Mouse (Mus musculus) testis, adult 2 months (tissue): ENCODE measurements at regions not wholly inside any gene's neighbourhood (a gene's known extent, or its start where the extent isn't known, plus 50 kb on each side); places are given as distances from the start of the nearest gene placed in this dataset.

Experiments
- H3K27ac ChIP-seq: fragments of 200-500 bp; 2 replicates; pipeline ENCODE4 v1.5.1; 2012; ENCODE audit warnings: low read depth, low read length; ENCODE audit not compliant: control insufficient read depth, insufficient read depth
- H3K27me3 ChIP-seq: fragments of 200-500 bp; 2 replicates; pipeline ENCODE4 v1.6.1; 2012; ENCODE audit warnings: mild to moderate bottlenecking, low read length, moderate library complexity; ENCODE audit not compliant: control insufficient read depth, insufficient read depth
- H3K36me3 ChIP-seq: fragments of 200-500 bp; 2 replicates; pipeline ENCODE4 v1.6.1; 2012; ENCODE audit warnings: mild to moderate bottlenecking, low read length; ENCODE audit not compliant: control insufficient read depth, insufficient read depth
- H3K4me1 ChIP-seq: fragments of 200-500 bp; 2 replicates; pipeline ENCODE4 v1.6.1; 2012; ENCODE audit warnings: low read length; ENCODE audit not compliant: control insufficient read depth, insufficient read depth
- H3K4me3 ChIP-seq: fragments of 200-500 bp; 2 replicates; pipeline ENCODE4 v1.5.1; 2012; ENCODE audit warnings: low read depth, mild to moderate bottlenecking, low read length, moderate library complexity, mixed read lengths; ENCODE audit not compliant: control insufficient read depth
- CTCF ChIP-seq: fragments of 200-500 bp; IDR thresholded peaks from 2 replicates; pipeline ENCODE4 v1.5.1; 2012; ENCODE audit warnings: low read depth, mild to moderate bottlenecking, inconsistent platforms, low read length, moderate library complexity; ENCODE audit not compliant: control insufficient read depth, insufficient read depth, insufficient replicate concordance
- POLR2A ChIP-seq: fragments of 200-500 bp; IDR thresholded peaks from 2 replicates; pipeline ENCODE4 v1.6.1; 2012; ENCODE audit warnings: low read depth, mild to moderate bottlenecking, inconsistent platforms, low read length, moderate library complexity; ENCODE audit not compliant: control insufficient read depth

GRCm38 (mm10) chr10:51941192-51941591 is 81.1 kb upstream of the Vgll2 start:
- no peak overlapping the region for H3K27ac ChIP-seq
- no peaks in the 10 kb centered on the region for H3K4me1 ChIP-seq
- H3K4me3 ChIP-seq, result no peak overlapping the region
- TF ChIP-seq CTCF (no peak), POLR2A (no peak)
- no peaks in the 10 kb centered on the region for H3K36me3 ChIP-seq
- no peaks in the 10 kb centered on the region for H3K27me3 ChIP-seq

GRCm38 (mm10) chr10:51945701-51946100 is 76.6 kb upstream of the Vgll2 start:
- H3K4me1 ChIP-seq, result no peaks in the 10 kb centered on the region
- TF ChIP-seq CTCF (no peak), POLR2A (no peak)

GRCm38 (mm10) chr10:51946189-51946588 is 76.1 kb upstream of the Vgll2 start:
- no peaks in the 10 kb centered on the region for H3K36me3 ChIP-seq
- TF ChIP-seq CTCF, result no peak
- no peak for TF ChIP-seq POLR2A
- no peaks in the 10 kb centered on the region for H3K27me3 ChIP-seq
- no peaks in the 10 kb centered on the region for H3K4me1 ChIP-seq
- H3K27ac ChIP-seq, result no peak overlapping the region
- H3K4me3 ChIP-seq, result no peak overlapping the region

More at GRCm38 (mm10) chr10:51945701-51946100, 76.6 kb upstream of the Vgll2 start:
- H3K4me3 ChIP-seq, result no peak overlapping the region
- no peak overlapping the region for H3K27ac ChIP-seq
- H3K36me3 ChIP-seq, result no peaks in the 10 kb centered on the region
- no peaks in the 10 kb centered on the region for H3K27me3 ChIP-seq

GRCm38 (mm10) chr10:51946881-51947280 is 75.4 kb upstream of the Vgll2 start:
- no peak for TF ChIP-seq POLR2A
- no peak for TF ChIP-seq CTCF
- no peak overlapping the region for H3K4me3 ChIP-seq
- no peaks in the 10 kb centered on the region for H3K27me3 ChIP-seq
- no peaks in the 10 kb centered on the region for H3K4me1 ChIP-seq
- no peaks in the 10 kb centered on the region for H3K36me3 ChIP-seq
- H3K27ac ChIP-seq, result no peak overlapping the region

GRCm38 (mm10) chr10:51950016-51950415 is 72.3 kb upstream of the Vgll2 start:
- Histone ChIP-seq H3K27me3 (no peaks in the 10 kb centered on the region), H3K36me3 (no peaks in the 10 kb centered on the region), H3K4me1 (no peaks in the 10 kb centered on the region), H3K27ac (no peak overlapping the region), H3K4me3 (no peak overlapping the region)
- TF ChIP-seq POLR2A, result no peak

GRCm38 (mm10) chr10:51952021-51952420 is 70.3 kb upstream of the Vgll2 start:
- Histone ChIP-seq H3K4me1 (no peaks in the 10 kb centered on the region), H3K27me3 (no peaks in the 10 kb centered on the region), H3K27ac (no peak overlapping the region), H3K36me3 (no peaks in the 10 kb centered on the region), H3K4me3 (no peak overlapping the region)
- TF ChIP-seq POLR2A, result no peak
- TF ChIP-seq CTCF, result no peak

GRCm38 (mm10) chr10:51956493-51956892 is 65.8 kb upstream of the Vgll2 start:
- no peaks in the 10 kb centered on the region for H3K36me3 ChIP-seq
- no peaks in the 10 kb centered on the region for H3K4me1 ChIP-seq
- TF ChIP-seq POLR2A, result no peak
- TF ChIP-seq CTCF, result no peak
- no peak overlapping the region for H3K27ac ChIP-seq
- H3K4me3 ChIP-seq, result no peak overlapping the region
- no peaks in the 10 kb centered on the region for H3K27me3 ChIP-seq

- H3K36me3 ChIP-seq, result no peaks in the 10 kb centered on the region
- no peak overlapping the region for H3K4me3 ChIP-seq
- no peak overlapping the region for H3K27ac ChIP-seq
- H3K27me3 ChIP-seq, result no peaks in the 10 kb centered on the region
- no peak for TF ChIP-seq POLR2A
- no peak for TF ChIP-seq CTCF
- no peaks in the 10 kb centered on the region for H3K4me1 ChIP-seq
These were observed 60.8 kb upstream of the Vgll2 start for GRCm38 (mm10) chr10:51961497-51961896.
